Mouse (Mus musculus): ENCODE data around the gene Allc. TPM values are rescaled to one million over a fixed set of nuclear protein-coding genes. Genes with fewer than 3 reads are reported as not detected.

Allc gene
- polyA plus RNA-seq, 1 experiment: not detected

DNA sequence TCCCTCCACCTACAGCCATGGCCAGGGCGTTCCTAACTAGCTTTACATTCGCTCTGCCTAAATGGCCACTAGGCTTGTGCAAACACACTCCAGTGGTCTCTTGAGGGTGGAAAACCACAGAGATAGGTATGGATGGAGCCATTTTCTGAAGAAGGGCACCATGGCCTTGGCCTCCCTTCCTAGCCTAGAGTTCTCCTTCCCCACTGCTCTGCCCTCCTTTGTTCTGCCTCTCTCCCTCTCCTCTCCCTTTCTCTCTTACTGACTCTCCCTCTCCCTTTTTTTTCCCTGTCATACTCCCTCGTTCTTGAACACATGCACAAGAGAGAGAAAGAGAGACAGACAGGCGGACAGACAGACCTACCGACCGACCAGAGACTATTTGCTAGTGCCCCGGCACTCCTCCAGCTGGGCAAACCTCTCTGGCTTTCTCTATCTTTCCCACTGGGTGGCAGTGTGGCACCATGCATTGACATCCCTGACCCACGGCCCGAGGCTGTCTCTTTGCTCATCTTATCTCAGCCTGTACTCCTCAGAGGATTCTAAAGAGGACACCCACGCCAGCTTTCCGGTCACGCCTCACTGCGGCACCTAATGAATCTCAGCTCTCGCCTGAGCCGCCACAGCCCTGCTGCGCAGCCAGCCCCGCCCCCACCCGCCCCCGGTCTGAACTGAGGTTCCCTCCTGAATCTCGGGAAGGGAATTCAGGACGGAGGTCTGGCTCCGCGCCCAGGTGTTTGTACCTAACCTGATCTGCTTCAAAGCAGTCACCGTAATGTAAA, 7.0 kb upstream of the Allc start:
- WGBS: 9% methylated on average over 24 of the region's 24 CpGs
- peak; percentile 25 for DNase-seq (ENCODE audit: low read depth, low spot score)

DNA sequence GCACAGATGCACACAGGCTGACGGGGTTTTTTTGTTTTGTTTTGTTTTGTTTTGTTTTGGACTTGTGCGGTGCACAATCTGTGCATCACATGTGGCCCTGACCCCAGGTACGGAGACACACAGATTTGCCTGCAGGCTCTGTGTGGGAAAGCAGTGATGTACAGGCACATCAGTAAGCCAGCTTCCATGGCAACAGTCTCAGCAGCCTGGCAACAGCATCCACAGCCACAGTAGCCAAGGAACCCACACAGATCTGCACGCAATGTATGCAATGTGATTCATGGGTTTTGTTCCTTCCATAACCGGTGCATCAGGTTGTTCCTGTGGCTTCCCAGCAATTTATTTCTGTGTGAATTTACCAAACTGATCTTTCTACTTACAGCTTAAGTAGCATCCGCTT, 5.6 kb upstream of the Allc start:
- DNase-seq (ENCODE audit: low read depth, low spot score): no peak
- 79% methylated on average over 6 of the region's 6 CpGs for WGBS

DNA sequence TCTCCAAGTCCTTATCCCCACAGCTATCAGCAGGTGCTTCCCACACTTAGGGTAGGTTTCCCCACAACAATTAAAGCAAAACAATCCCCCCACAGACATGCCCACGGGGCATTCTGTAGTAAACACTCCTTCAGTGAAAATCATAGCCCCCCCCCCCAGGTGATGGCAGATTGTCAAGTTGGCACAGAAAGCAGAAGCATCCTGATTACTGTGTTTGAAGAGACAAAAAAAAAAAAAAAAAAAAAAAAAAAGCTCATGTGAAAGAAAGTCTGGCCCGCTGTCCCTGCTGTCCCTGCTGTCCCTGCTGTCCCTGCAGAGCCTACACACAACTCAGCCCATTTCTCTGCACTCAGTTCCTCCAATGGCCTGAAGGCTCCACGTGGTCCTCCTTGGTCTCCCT, 1.7 kb upstream of the Allc start:
- WGBS: 36% methylated on average over 3 of the region's 3 CpGs
- DNase-seq (ENCODE audit: low read depth, low spot score): no peak

DNA sequence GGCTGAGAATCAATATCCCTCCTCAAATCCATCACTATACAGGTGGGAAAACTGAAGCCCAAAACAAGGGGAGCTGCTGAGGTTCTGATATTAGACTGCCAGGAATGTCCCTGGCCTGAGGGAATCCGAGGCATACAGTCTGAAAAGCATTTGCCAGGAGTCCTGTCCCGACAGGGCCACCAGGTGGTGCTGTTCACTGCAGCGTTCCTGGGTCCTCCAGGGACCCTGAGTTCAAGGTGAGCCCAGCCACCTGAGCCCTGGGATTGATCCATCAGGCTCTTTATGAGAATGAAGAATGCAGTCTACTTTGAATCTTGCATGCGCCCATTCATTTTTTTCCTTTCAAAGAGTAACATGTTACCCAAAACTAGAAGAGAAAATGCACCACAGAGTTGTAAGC, 3.2 kb downstream of the Allc start:
- DNase-seq (ENCODE audit: low read depth, low spot score): no peak
- 33% methylated on average over 4 of the region's 4 CpGs for WGBS

DNA sequence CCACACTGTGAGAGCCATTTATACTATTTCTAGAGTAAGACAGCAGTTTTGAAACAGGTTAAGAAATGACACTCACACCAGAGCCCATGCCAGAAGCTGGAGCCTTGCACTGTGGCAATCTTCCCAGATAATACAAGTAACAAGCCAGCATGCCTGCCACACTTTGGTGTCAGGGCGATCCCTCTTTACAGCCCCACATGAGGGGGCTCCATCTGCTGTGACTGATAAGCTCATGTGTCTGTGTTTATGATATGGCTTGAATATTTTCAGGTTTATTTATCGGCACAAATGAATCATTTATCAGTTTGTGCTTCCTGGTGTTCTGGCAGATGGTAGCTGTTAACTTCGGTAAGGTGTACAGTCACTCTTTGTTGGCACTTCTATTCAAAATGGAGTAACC, 4.2 kb downstream of the Allc start:
- WGBS: 76% methylated on average over 3 of the region's 3 CpGs
- DNase-seq (ENCODE audit: low read depth, low spot score): no peak

DNA sequence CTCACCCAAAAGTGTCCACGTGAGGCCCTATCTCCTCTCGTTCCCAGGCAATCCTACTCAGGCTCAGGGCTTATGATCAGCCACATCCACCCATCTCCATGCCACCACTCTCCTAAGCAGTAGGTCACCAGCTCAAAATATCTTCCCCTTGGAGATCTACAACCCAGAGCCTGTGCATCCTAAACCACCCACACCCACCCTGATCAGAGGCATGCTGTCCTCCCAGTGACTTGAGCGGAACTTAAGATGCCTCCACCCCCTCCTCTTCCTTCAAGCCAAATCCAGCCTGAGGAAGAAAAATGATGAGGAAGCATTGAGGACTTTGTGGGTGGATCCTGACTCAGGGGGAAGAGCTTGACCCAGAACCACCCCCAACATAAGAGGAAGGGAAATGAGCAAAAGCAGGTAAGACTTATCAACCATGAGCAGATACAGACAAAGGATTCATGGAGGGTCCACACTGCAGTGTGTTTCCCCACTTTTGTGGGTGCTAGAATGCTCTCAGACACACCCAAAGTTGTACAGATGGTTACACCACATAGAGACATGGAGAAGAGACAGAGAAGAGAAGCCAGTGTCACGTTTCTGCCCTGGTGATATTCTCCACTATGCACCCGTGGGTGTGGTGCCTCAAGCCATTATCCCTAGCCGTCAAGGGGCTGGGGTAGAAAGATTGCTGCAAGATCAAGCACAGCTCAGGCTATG, 6.8 kb downstream of the Allc start:
- no peak for DNase-seq (ENCODE audit: low read depth, low spot score)
- 59% methylated on average over 6 of the region's 6 CpGs for WGBS

DNA sequence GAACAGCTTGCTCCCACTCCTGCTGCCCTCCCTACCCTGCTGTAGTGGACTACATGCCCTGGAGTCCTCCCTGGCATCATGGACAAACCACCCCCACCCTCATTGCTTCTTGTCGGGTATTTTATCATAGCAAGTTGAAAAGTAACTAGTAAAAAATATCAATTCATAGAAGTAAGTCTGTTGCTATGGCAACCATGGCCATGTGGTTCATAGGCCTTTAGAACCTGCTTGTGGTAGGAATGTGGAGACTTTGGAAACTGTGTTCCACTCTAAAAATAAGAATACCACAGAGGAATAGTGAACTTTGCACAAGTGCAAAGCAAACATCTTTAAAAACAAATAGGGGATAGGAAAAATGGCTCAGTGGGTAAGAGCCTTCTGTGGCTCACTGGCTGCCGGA, 10.1 kb downstream of the Allc start:
- no peak for DNase-seq (ENCODE audit: low read depth, low spot score)
- WGBS: 68% methylated on average over 2 of the region's 2 CpGs

DNA sequence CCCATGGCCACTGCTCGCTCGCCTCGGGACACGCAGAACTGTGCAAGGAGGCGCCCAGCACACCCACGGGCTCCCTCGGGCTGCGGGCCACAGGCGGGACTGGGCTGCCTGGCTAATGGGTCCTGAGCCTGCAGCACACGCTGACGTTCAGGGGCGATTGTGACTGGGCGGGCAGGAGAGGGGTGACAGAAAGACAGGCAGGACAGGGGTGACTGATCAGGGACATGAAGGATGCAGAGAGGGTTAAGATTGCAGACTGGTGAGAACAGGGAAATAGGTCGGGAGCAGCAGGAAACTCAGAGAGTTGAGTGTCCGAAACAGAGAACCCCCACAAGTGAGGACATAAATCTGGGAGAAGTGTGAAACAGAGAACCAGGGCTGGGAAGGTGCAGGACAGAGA, 30.0 kb downstream of the Allc start, which contains the start of gene Dcdc2c:
Gene Dcdc2c (minus strand): TSS at position 101 of the 400 bp plus-strand sequence.
- 52% methylated on average over 15 of the region's 15 CpGs for WGBS
- DNase-seq (ENCODE audit: low read depth, low spot score): no peak

DNA sequence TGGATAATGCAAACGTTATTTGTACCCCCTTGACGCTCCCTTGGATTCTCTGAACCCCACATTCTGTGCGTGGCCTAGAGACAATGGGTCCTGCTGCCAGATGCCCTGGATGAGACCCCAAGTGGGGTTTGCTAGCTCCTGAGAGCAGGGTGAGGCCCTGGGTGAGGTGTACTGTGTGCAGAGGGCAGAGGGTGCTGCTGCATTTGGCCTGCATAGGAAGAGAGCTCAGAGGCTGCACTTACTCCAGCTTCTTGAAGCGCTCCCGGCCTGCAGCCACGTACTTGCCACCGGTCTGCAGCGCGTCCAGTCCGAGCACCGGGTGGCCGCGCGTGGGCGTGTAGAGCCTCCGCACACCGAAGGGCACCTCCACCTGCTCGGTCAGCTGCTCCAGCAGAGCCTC, 30.5 kb downstream of the Allc start:
- DNase-seq (ENCODE audit: low read depth, low spot score): no peak
- 47% methylated on average over 18 of the region's 18 CpGs for WGBS

DNA sequence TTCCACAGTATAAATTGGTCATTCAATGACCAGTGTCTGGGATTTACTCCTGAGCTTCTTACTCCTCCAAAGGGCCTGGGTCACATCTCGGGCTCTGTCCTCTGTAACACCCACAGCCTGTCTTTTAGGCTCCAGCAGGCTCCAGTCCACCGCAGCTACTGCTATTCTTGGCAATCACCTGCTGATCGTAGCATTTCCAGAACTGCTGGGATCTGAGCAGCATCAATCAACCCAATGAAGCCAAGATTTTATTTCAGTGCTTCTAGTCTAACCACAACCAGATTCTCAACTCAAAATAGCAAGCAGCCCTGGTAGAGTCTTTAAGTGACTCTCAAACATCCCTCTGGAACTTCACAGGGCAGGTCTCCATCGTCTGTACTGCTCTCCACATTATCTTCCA, 33.4 kb downstream of the Allc start:
- no peak for DNase-seq (ENCODE audit: low read depth, low spot score)
- WGBS: 66% methylated on average over 4 of the region's 4 CpGs

DNA sequence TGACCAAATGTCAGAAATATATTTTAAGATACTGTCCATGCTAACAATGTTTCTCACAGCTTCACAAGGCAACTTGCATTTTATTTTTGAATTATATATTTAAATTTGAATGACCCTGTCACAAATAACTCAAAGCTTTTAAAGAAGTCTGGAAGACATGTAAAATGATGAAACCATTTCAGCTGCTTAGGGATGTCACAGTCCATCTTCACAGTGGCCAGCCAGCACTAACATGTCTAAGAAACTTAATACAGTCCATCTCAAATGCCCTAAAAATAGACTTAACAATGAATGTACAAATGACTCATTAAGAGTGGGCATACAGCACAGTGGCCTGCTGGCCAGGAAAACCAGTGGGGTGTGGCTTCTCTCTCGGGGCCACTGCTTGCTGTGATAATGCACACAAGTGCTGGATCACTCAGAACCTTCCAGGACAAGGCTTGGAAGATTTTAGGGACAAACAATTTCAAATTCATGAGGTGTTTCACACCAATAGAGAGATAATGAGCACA, 68.0 kb downstream of the Allc start:
- no peak for DNase-seq (ENCODE audit: low read depth, low spot score)
- 22% methylated on average over 1 of the region's 1 CpGs for WGBS

DNA sequence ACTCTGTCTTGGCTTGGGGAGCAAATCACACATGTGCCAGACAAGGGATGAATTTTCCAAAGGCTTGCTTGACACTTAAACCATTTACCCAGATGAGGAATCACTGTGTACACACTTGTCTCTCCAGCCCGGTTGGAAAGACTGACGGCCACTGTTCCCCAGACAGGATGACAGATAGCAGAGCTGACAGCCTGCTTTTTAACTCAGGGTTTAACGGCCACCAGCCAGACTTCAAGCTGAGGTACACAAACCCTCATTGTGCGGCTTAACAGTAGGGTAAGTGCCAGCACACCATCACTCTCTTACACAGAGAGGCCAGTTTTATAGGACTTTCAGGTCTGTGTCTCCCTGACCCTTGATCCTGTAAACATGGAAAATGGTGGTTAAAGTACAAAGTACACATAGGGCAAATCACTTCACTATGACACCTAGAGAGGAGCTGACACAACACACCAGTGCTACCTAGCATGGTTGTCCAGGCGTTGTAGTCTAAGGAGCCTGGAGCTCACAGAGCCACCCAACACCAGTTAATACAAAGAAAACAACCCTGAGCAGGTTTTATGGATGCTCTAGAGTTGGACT, 72.5 kb downstream of the Allc start:
- peak; percentile 7 for DNase-seq (ENCODE audit: low read depth, low spot score)

More for the DNA sequence above, 72.5 kb downstream of the Allc start:
- 12% methylated on average over 5 of the region's 5 CpGs for WGBS

Other genes with a start within 250 kb of the Allc start
- gene Dcdc2c, start 30.1 kb downstream of the Allc start, polyA plus RNA-seq (2012; rRNA removed): not detected in 2 replicates
- gene Colec11, start 40.9 kb upstream of the Allc start, polyA plus RNA-seq (2012; rRNA removed): 0.21 and 0.34 TPM in 2 replicates
- 244 and 280 TPM in 2 replicates for gene Rps7, start 53.4 kb upstream of the Allc start, polyA plus RNA-seq (2012; rRNA removed)
- 8.5 and 9.5 TPM in 2 replicates for gene Rnaseh1, start 67.1 kb upstream of the Allc start, polyA plus RNA-seq (2012; rRNA removed)
- gene Adi1, start 92.7 kb upstream of the Allc start, polyA plus RNA-seq (2012; rRNA removed): 10.9 and 11.6 TPM in 2 replicates
- 16.2 and 24.3 TPM in 2 replicates for gene Trappc12, start 167.9 kb upstream of the Allc start, polyA plus RNA-seq (2012; rRNA removed)
- gene Eipr1, start 169.3 kb upstream of the Allc start, polyA plus RNA-seq (2012; rRNA removed): 49.0 and 50.0 TPM in 2 replicates

Measured in large intestine, adult 2 months (tissue).